Mouse (Mus musculus): Measurements from ENCODE around the gene BC051142.
"Not testable (repeated sequence)": the region's sequence is repeated elsewhere in the genome, so short reads cannot be mapped to it uniquely, and the experiment has no call there.

- not testable (repeated sequence) for TF ChIP-seq CTCF (IDR thresholded peaks at IDR 0.05; ENCODE audit: control insufficient read depth, insufficient read depth, insufficient read length); USF1 (IDR thresholded peaks at IDR 0.05; ENCODE audit: low read depth)
Observed at GRCm38 (mm10) chr17:34495156-34495555, 96.5 kb downstream of the BC051142 start.
